Mouse (Mus musculus): ENCODE results near the gene Rasa4.

GRCm38 (mm10) chr5:136036667-136037066 lies 47.0 kb upstream of the Rasa4 start:
- TF ChIP-seq CTCF (IDR thresholded peaks at IDR 0.05; ENCODE audit: borderline replicate concordance, insufficient read depth, low read length) (no peak), POLR2A (IDR thresholded peaks at IDR 0.05; ENCODE audit: low read depth, low read length) (no peak)
